Mouse (Mus musculus) left cerebral cortex, adult 8-10 months (tissue): ENCODE results near the gene Txnip. TPM values are rescaled to one million over a fixed set of nuclear protein-coding genes. Genes with fewer than 3 reads are reported as not detected.
A peak's percentile ranks its signal among the peaks of the same experiment; 100 is the strongest.
"Not testable (repeated sequence)": the region's sequence is repeated elsewhere in the genome, so short reads cannot be mapped to it uniquely, and the experiment has no call there.

Experiments
- DNase-seq, 2 experiments: peaks; one replicate each; pipeline ENCODE4 v3.0.0; 2022; ENCODE audit warnings: low spot score in 2 of 2
- total RNA-seq, 4 experiments: library from RNA; stranded (reverse); gene quantifications; 2 replicates each; pipeline ENCODE4 v1.2.4; 2022

Gene Txnip
- 10 to 100 TPM; 21.7 to 37.3 (median 26.8) TPM for total RNA-seq

GRCm38 (mm10) chr3:96557694-96558093 is at the start of gene Txnip:
Gene Txnip (plus strand): TSS chr3:96557957.
- peak; percentile 84 to 94 for DNase-seq

GRCm38 (mm10) chr3:96507966-96508365 is 49.8 kb upstream of the Txnip start:
- not testable (repeated sequence) for DNase-seq

GRCm38 (mm10) chr3:96520171-96520570 is 37.6 kb upstream of the Txnip start:
- no peak for DNase-seq

- no peak for DNase-seq
Measured at GRCm38 (mm10) chr3:96522149-96522548, 35.6 kb upstream of the Txnip start.

- DNase-seq = no peak
Measured at GRCm38 (mm10) chr3:96524028-96524810, 33.5 kb upstream of the Txnip start.

GRCm38 (mm10) chr3:96524914-96525313 is 32.8 kb upstream of the Txnip start, which contains the start of gene Hfe2:
Gene Hfe2 (plus strand): TSS chr3:96525172.
- no peak for DNase-seq

- no peak for DNase-seq
Measured at GRCm38 (mm10) chr3:96526013-96526762, 31.6 kb upstream of the Txnip start.

- DNase-seq = no peak
Measured at GRCm38 (mm10) chr3:96526864-96527542, 30.8 kb upstream of the Txnip start.

GRCm38 (mm10) chr3:96528506-96528905 is 29.3 kb upstream of the Txnip start:
- no peak for DNase-seq

- DNase-seq = no peak
Measured at GRCm38 (mm10) chr3:96532050-96532449, 25.7 kb upstream of the Txnip start.

- DNase-seq = no peak
Measured at GRCm38 (mm10) chr3:96534300-96534699, 23.5 kb upstream of the Txnip start.

GRCm38 (mm10) chr3:96539316-96539715 is 18.4 kb upstream of the Txnip start:
- DNase-seq = no peak

- no peak for DNase-seq
Measured at GRCm38 (mm10) chr3:96540740-96541139, 17.0 kb upstream of the Txnip start.

GRCm38 (mm10) chr3:96541328-96542078 is 16.3 kb upstream of the Txnip start:
- no peak for DNase-seq

GRCm38 (mm10) chr3:96542554-96542953 is 15.2 kb upstream of the Txnip start:
- DNase-seq = no peak

- peak in 1 of 2 experiments; percentile 75 for DNase-seq
Measured at GRCm38 (mm10) chr3:96543345-96543744, 14.4 kb upstream of the Txnip start.

- DNase-seq = no peak
Measured at GRCm38 (mm10) chr3:96545565-96545964, 12.2 kb upstream of the Txnip start.

GRCm38 (mm10) chr3:96546880-96547279 is 10.9 kb upstream of the Txnip start:
- no peak for DNase-seq

GRCm38 (mm10) chr3:96547389-96547960 is 10.3 kb upstream of the Txnip start:
- peak; percentile 47 to 86 for DNase-seq

- DNase-seq = no peak
Measured at GRCm38 (mm10) chr3:96548824-96549223, 8.9 kb upstream of the Txnip start.

- no peak for DNase-seq
Measured at GRCm38 (mm10) chr3:96549346-96549745, 8.4 kb upstream of the Txnip start.
